Mouse (Mus musculus) midbrain, postnatal 0 days (tissue): ENCODE results near the gene Col4a5. TPM values are rescaled to one million over a fixed set of nuclear protein-coding genes. Genes with fewer than 3 reads are reported as not detected.

Experiments
- ATAC-seq: fragments of 200-750 bp; cut with Nextera tagmentation; 2 replicates; pipeline ENCODE4 v1.8.0; 2017; ENCODE audit warnings: moderate number of reproducible peaks, mild to moderate bottlenecking, moderate TSS enrichment, moderate library complexity; ENCODE audit not compliant: low FRiP score
- DNase-seq: peaks from one replicate; pipeline ENCODE4 v3.0.0-alpha.2; 2015; ENCODE audit warnings: low spot score
- H3K27ac ChIP-seq: fragments of 300-500 bp; sonication (generic); 2 replicates; pipeline ENCODE4 v1.5.1; 2014; ENCODE audit warnings: low read depth, mild to moderate bottlenecking, low read length, mixed read lengths
- H3K27me3 ChIP-seq: fragments of 300-500 bp; sonication (generic); 2 replicates; pipeline ENCODE4 v1.6.1; 2014; ENCODE audit warnings: low read length, control low read depth, mixed read lengths; ENCODE audit not compliant: insufficient read depth
- H3K36me3 ChIP-seq: fragments of 300-500 bp; sonication (generic); 2 replicates; pipeline ENCODE4 v1.6.1; 2014; ENCODE audit warnings: low read length, control low read depth, mixed read lengths; ENCODE audit not compliant: insufficient read depth
- H3K4me1 ChIP-seq: fragments of 300-500 bp; sonication (generic); 2 replicates; pipeline ENCODE4 v1.6.1; 2014; ENCODE audit warnings: mild to moderate bottlenecking, control low read depth, antibody characterized with exemption, low read length, mixed read lengths; ENCODE audit not compliant: insufficient read depth
- H3K4me2 ChIP-seq: fragments of 300-500 bp; sonication (generic); 2 replicates; pipeline ENCODE4 v1.6.1; 2014; ENCODE audit warnings: low read depth, mild to moderate bottlenecking, low read length, mixed read lengths; ENCODE audit not compliant: poor library complexity, severe bottlenecking
- H3K4me3 ChIP-seq: fragments of 300-500 bp; sonication (generic); 2 replicates; pipeline ENCODE4 v1.5.1; 2014; ENCODE audit warnings: low read depth, mild to moderate bottlenecking, low read length, moderate library complexity
- H3K9ac ChIP-seq: fragments of 300-500 bp; sonication (generic); replicated peaks from 2 replicates; pipeline ENCODE4 v1.6.1; 2014; ENCODE audit warnings: mild to moderate bottlenecking, low read length, moderate library complexity, mixed read lengths; ENCODE audit not compliant: poor library complexity, severe bottlenecking
- H3K9me3 ChIP-seq: fragments of 300-500 bp; sonication (generic); 2 replicates; pipeline ENCODE4 v1.6.1; 2016; ENCODE audit warnings: low read length, control low read depth
- CTCF ChIP-seq: IDR thresholded peaks from 2 replicates; pipeline ENCODE4 v1.5.1; 2016; ENCODE audit warnings: antibody characterized with exemption, mild to moderate bottlenecking
- WGBS: fragments of 180-500 bp; shearing (Covaris S2); extraction: QIAGEN DNeasy Blood & Tissue Kit; methylation state at CpG from one replicate; pipeline ENCODE4 v1.1.7; 2014; 5-methylcytosine and 5-hydroxymethylcytosine counted together
- polyA plus RNA-seq: library from polyadenylated mRNA; unstranded; fragments of >200 nt; fragmentation: Nextera tagmentation; extraction: Ambion mirVana; gene quantifications from 2 replicates; pipeline ENCODE4 v1.2.1, GENCODE M21; 2015
- total RNA-seq: library from RNA; depleted of rRNA; stranded (reverse); fragments of >200 nt; gene quantifications from 2 replicates; pipeline ENCODE4 v1.2.3, GENCODE M21; 2014; rRNA removed

The Col4a5 gene
- total RNA-seq, result 24.8 and 30.6 TPM in 2 replicates
- 5.4 and 6.2 TPM in 2 replicates for polyA plus RNA-seq

DNA sequence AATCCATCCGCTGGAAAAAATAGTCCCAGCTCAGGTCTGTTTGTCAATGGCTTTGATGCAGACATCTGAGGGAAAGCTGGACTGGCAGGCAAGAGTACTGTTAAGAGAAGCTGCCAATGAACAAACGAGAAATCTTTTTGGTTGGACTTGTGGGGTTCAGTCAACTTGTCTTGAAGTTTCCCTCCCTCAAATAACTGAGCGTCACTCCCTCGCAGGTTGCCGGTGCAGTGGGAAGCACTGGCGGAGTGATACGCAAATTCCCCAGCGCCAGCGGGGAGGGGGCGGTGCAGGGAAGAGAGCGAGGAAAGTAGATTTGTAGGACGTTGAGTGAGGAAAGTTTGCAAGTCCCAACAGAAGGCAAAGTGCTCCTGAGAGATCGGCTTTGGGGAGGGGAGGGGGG, at the start of gene Col4a5:
Col4a5 (plus strand) TSS at position 276 of the 400 bp plus-strand sequence.
- peak; percentile 74 for DNase-seq
- Histone ChIP-seq H3K4me2 (peak within 1 kb of the TSS; percentile 66), H3K9me3 (no peaks in the 10 kb centered on the region), H3K36me3 (no peaks in the 10 kb centered on the region), H3K9ac (0 out of 2 replicates have a peak within 1 kb of the TSS, but pooled peaks have one; percentile 8), H3K4me3 (peak within 1 kb of the TSS; percentile 36), H3K27ac (no peak within 1 kb of the TSS), H3K27me3 (peaks cover 17% of the 10 kb centered on the region; the same call in 1 of the 2 replicates), H3K4me1 (no peaks in the 10 kb centered on the region)
- ATAC-seq, result 0 out of 2 replicates have a peak, but pooled peaks have one; percentile 49
- WGBS, result 18% methylated on average over 12 of the region's 13 CpGs
- TF ChIP-seq CTCF, result no peak

DNA sequence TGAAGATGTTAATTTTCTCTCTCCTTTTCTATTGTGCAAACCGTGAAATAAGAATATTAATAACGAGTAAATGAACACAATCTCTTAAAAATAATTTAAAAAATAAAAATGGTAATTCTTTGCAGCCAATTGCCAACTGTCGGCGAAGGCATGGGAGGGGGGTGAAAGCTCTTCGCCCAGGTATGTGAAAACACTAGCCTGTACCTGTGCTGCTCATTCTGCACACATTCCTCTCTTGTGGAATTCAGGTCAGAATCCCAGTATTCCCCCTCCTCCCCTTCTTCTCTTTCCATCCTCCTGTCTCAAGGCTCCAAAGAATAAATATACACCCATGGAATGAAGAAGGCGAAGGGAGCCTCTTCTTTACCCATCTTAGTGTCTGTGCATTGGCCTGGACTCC, 38.4 kb upstream of the Col4a5 start:
- DNase-seq (no peak), ATAC-seq (no peak)
- Histone ChIP-seq H3K27ac (no peak overlapping the region), H3K36me3 (no peaks in the 10 kb centered on the region), H3K9me3 (no peaks in the 10 kb centered on the region), H3K4me3 (no peak overlapping the region), H3K27me3 (no peaks in the 10 kb centered on the region), H3K4me2 (no peak overlapping the region), H3K9ac (no peak overlapping the region), H3K4me1 (no peaks in the 10 kb centered on the region)
- no peak for TF ChIP-seq CTCF
- 89% methylated on average over 6 of the region's 6 CpGs for WGBS

DNA sequence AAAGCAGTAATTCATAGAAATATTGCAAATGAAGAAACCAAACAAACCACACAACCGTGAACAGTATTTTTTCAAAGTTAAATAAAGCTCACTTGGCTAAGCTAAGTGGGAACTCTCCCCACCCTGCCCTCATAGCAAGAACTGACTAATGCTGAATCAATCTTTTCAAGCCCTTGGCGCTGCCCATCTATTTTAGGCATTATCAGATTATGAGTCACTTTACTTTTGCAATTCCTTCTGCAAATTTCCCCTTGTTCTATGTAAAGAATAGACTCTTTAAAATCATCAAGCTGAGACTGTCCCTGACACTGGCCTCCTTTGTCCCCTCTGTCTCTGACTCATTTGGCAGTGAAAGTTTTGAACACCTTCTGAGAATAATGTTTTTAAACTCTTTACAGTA, 35.8 kb upstream of the Col4a5 start:
- Histone ChIP-seq H3K4me3 (no peak overlapping the region), H3K9me3 (no peaks in the 10 kb centered on the region), H3K4me1 (no peaks in the 10 kb centered on the region), H3K4me2 (no peak overlapping the region), H3K27me3 (no peaks in the 10 kb centered on the region), H3K27ac (no peak overlapping the region), H3K36me3 (no peaks in the 10 kb centered on the region), H3K9ac (no peak overlapping the region)
- no peak for TF ChIP-seq CTCF
- no peak for ATAC-seq
- no peak for DNase-seq
- 61% methylated on average over 2 of the region's 2 CpGs for WGBS

DNA sequence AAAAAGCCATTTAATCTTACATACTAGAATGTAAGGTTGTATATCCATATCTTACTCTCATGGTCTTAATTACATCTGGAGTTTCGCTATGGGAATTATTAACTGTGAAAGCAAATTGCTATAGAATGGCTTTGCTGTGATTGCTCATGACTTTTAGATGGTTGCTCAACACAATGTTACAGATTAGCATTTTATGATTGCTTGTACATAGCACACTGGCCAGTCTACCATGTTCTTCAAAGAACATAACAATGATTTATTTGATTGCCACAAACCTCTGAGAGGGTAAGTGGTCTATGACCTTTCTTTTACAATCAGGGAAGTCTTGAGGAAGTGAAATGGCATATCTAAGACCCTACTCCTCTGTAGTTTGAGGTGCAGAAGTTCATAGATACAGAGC, 27.2 kb upstream of the Col4a5 start:
- Histone ChIP-seq H3K27me3 (no peaks in the 10 kb centered on the region; the same call in 1 of the 2 replicates), H3K9me3 (no peaks in the 10 kb centered on the region), H3K9ac (no peak overlapping the region), H3K4me2 (no peak overlapping the region), H3K4me3 (no peak overlapping the region), H3K4me1 (no peaks in the 10 kb centered on the region), H3K36me3 (no peaks in the 10 kb centered on the region), H3K27ac (no peak overlapping the region)
- TF ChIP-seq CTCF, result no peak
- 93% methylated on average over 1 of the region's 1 CpGs for WGBS
- ATAC-seq (no peak), DNase-seq (no peak)

DNA sequence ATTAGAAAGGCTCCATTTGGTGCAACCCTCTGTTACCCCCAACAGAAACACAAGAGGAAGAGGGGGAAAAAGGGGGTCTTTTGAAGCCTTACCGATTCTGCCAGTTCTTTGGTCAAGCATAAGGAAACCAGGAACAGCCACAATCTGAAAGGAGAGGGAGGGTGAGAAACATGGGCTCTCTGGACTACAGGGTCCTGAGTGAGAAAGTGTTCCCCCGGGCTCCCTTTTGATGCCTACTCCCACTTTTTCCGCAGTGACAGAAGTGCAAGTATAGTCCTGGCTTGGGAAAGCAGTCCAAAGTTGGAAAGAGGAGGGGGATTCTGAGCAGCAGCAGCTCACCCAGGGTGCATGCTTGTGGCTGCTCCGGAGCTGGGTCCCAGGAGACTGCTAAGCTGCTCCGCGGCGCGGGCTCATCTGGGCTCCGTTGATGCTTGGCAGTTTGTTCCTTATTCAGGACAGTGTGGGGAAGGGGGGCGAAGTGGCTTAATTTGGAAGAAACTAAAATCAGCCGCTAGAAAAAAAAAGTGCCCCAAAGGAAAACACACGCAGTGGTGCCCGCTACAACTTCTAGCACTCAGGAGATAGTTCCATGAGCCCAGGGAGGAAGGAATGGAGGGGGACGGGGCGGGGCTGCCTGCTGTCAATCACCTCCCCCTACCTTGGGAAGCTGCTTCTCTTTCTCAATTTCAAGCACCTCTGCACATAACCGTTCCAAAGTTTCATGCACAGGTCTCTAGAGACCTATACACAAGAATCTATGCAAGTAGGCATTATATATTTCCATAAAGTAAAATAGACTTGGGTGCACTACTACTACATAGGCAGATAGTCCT, 1.5 kb upstream of the Col4a5 start, which contains the start of gene Col4a6:
Col4a6 (minus strand) TSS at position 607 of the 833 bp plus-strand sequence.
- Histone ChIP-seq H3K9ac (no peak within 1 kb of the TSS), H3K4me2 (peak within 1 kb of the TSS; percentile 66), H3K4me3 (peak within 1 kb of the TSS; percentile 36; the same call in 1 of the 2 replicates), H3K36me3 (no peaks in the 10 kb centered on the region), H3K9me3 (no peaks in the 10 kb centered on the region), H3K27me3 (peaks cover 17% of the 10 kb centered on the region; the same call in 1 of the 2 replicates), H3K4me1 (no peaks in the 10 kb centered on the region), H3K27ac (no peak within 1 kb of the TSS)
- DNase-seq, result peak; percentile 6
- no peak for TF ChIP-seq CTCF
- 15% methylated on average over 15 of the region's 16 CpGs for WGBS
- ATAC-seq, result no peak
